ENCODE assay signal across 8 mouse cellular contexts in genomic region chr13:99447403-99448199, GRCm38 (mm10).
DNase-seq lines count a peak whose midpoint lies in the region; ATAC-seq and TF ChIP-seq lines count a peak whose summit lies in the region.

No protein-coding gene starts in this region.

- TF ChIP-seq CTCF in forebrain, postnatal 0 days (IDR thresholded peaks at IDR 0.05; ENCODE audit: low read depth), result no peak
- TF ChIP-seq CTCF in hindbrain, postnatal 0 days (IDR thresholded peaks at IDR 0.05; ENCODE audit: low read depth), result no peak

- ATAC-seq in frontal cortex, adult (ENCODE audit: low TSS enrichment), result peak; percentile 64
- ATAC-seq in forebrain, postnatal 0 days, result peak; percentile 32; the same call in 1 of the 2 replicates
- no peak for ATAC-seq in hindbrain, postnatal 0 days

- peaks cover 54% of the 10 kb centered on the region for H3K4me1 ChIP-seq in forebrain, postnatal 0 days (ENCODE audit: insufficient read depth)
- peaks cover 58% of the 10 kb centered on the region for H3K4me1 ChIP-seq in hindbrain, postnatal 0 days (ENCODE audit: insufficient read depth, low read length)

- no peak for DNase-seq in frontal cortex, postnatal 25 days (ENCODE audit: low spot score in 2 of 2)
- peak; percentile 46 for DNase-seq in cerebellum, adult 8-10 months
- DNase-seq in forebrain, postnatal 0 days, result peak; percentile 63
- peak; percentile 39 for DNase-seq in hindbrain, postnatal 0 days (ENCODE audit: low spot score)
- DNase-seq in kidney, adult 8-10 months, result no peak
- no peak for DNase-seq in liver

- H3K9ac ChIP-seq in forebrain, postnatal 0 days, result peak overlapping the region; percentile 44
- H3K9ac ChIP-seq in hindbrain, postnatal 0 days (replicated peaks; ENCODE audit: low read length), result no peak overlapping the region

- no peaks in the 10 kb centered on the region for H3K27me3 ChIP-seq in forebrain, postnatal 0 days (ENCODE audit: insufficient read depth, low read length)
- H3K27me3 ChIP-seq in hindbrain, postnatal 0 days (ENCODE audit: insufficient read depth, low read length), result no peaks in the 10 kb centered on the region
- H3K27me3 ChIP-seq in myocyte (ENCODE audit: control insufficient read depth, insufficient read depth, insufficient read length), result no peaks in the 10 kb centered on the region

- peak overlapping the region; percentile 71 for H3K27ac ChIP-seq in forebrain, postnatal 0 days (ENCODE audit: low read depth, low read length)
- H3K27ac ChIP-seq in hindbrain, postnatal 0 days, result peak overlapping the region; percentile 36

- WGBS in forebrain, postnatal 0 days, result 8% methylated on average over 11 of the region's 11 CpGs
- 7% methylated on average over 11 of the region's 11 CpGs for WGBS in hindbrain, postnatal 0 days

- peak; percentile 79 for TF ChIP-seq POLR2A in myocyte (IDR thresholded peaks at IDR 0.05; ENCODE audit: insufficient read length, low read depth)

- H3K4me3 ChIP-seq in forebrain, postnatal 0 days (ENCODE audit: low read depth, low read length), result peak overlapping the region; percentile 19; the same call in 1 of the 2 replicates
- H3K4me3 ChIP-seq in hindbrain, postnatal 0 days (ENCODE audit: low read length), result no peak overlapping the region
- peak overlapping the region; percentile 56 for H3K4me3 ChIP-seq in myocyte

- 0 out of 2 replicates have a peak, but pooled peaks cover 2% of the 10 kb centered on the region for H3K36me3 ChIP-seq in forebrain, postnatal 0 days (ENCODE audit: insufficient read depth)
- no peaks in the 10 kb centered on the region for H3K36me3 ChIP-seq in hindbrain, postnatal 0 days (ENCODE audit: insufficient read depth, low read length)
- H3K36me3 ChIP-seq in myocyte (ENCODE audit: control insufficient read depth, insufficient read depth), result peaks cover 14% of the 10 kb centered on the region

- peak overlapping the region; percentile 38 for H3K4me2 ChIP-seq in forebrain, postnatal 0 days (ENCODE audit: low read depth)
- peak overlapping the region; percentile 31; the same call in 1 of the 2 replicates for H3K4me2 ChIP-seq in hindbrain, postnatal 0 days (ENCODE audit: low read depth, low read length)
- peak overlapping the region; percentile 92 for H3K4me2 ChIP-seq in myocyte (ENCODE audit: low read depth)

- H3K79me2 ChIP-seq in myocyte (ENCODE audit: control insufficient read depth, insufficient read depth), result peaks cover 82% of the 10 kb centered on the region

- H3K9me3 ChIP-seq in forebrain, postnatal 0 days (ENCODE audit: low read length), result no peaks in the 10 kb centered on the region
- H3K9me3 ChIP-seq in hindbrain, postnatal 0 days (ENCODE audit: low read length), result no peaks in the 10 kb centered on the region

- H3ac ChIP-seq in myocyte (ENCODE audit: control insufficient read depth, insufficient read length), result peak overlapping the region; percentile 44

TF ChIP-seq in myocyte, 11 proteins besides CTCF, POLR2A, EP300 and RAD21:
- TF ChIP-seq MYOG (IDR thresholded peaks at IDR 0.05; ENCODE audit: control insufficient read depth in 1 of 3, insufficient read depth in 1 of 3, insufficient read length in 2 of 3, low read depth in 2 of 3) (peak; percentile 49 to 96 (median 94)), MYOD1 (IDR thresholded peaks at IDR 0.05; ENCODE audit: control insufficient read depth in 1 of 3, insufficient read length in 2 of 3, low read depth in 2 of 3) (peak in 2 of 3 experiments; percentile 87 to 92), USF1 (IDR thresholded peaks at IDR 0.05; ENCODE audit: low read depth) (no peak), SRF (IDR thresholded peaks at IDR 0.05; ENCODE audit: control insufficient read depth, insufficient read length, low read depth) (no peak), POLR2AphosphoS2 (IDR thresholded peaks at IDR 0.05; ENCODE audit: insufficient read length, low read depth) (peak; percentile 78), CEBPB (IDR thresholded peaks at IDR 0.05; ENCODE audit: insufficient read depth, poor library complexity, severe bottlenecking) (no peak), TCF12 (IDR thresholded peaks at IDR 0.05; ENCODE audit: insufficient read depth, poor library complexity, severe bottlenecking) (peak; percentile 51), MAX (IDR thresholded peaks at IDR 0.05; ENCODE audit: low read depth) (no peak), REST (IDR thresholded peaks at IDR 0.05; ENCODE audit: insufficient read depth, insufficient read length) (no peak), E2F4 (IDR thresholded peaks at IDR 0.05; ENCODE audit: insufficient read depth) (no peak), TCF3 (IDR thresholded peaks at IDR 0.05; ENCODE audit: insufficient read length, low read depth) (peak; percentile 78)

Comparison
In these comparisons a context has a peak if more than half of its experiments do, and no peak if none do; other contexts are left out.
1. DNase-seq: peak in cerebellum, adult 8-10 months (single experiment), forebrain, postnatal 0 days (single experiment) and hindbrain, postnatal 0 days (single experiment); none in frontal cortex, postnatal 25 days (0 of 2), kidney, adult 8-10 months (0 of 2) and liver (single experiment).
2. H3K4me2 ChIP-seq: peak in every context shown above with its lines; median percentile 92 in myocyte; 38 in forebrain, postnatal 0 days; 31 in hindbrain, postnatal 0 days.